Mouse (Mus musculus) kidney, adult 2 months (tissue): Measurements from ENCODE around the gene Zfp706.

Experiments used
- CTCF ChIP-seq: fragments of 200-500 bp; conservative IDR thresholded peaks from 2 replicates; pipeline ENCODE4 v1.5.1; 2011; ENCODE audit warnings: low read depth, mild to moderate bottlenecking, control low read depth, low read length, moderate library complexity, mixed read lengths; ENCODE audit not compliant: insufficient read depth, insufficient read length
- POLR2A ChIP-seq: fragments of 200-500 bp; IDR thresholded peaks from one replicate; pipeline ENCODE4 v1.6.1; 2011; ENCODE audit warnings: low read depth, low read length, control low read depth

- TF ChIP-seq POLR2A (no peak), CTCF (peak; percentile 40)
Observed at GRCm38 (mm10) chr15:36969794-36970193, 37.8 kb downstream of the Zfp706 start.
